Mouse (Mus musculus): ENCODE data around the gene Gm20388. TPM values are rescaled to one million over a fixed set of nuclear protein-coding genes. Genes with fewer than 3 reads are reported as not detected.

The Gm20388 gene
- total RNA-seq, 1 experiment from 2014 or later = 35.7 TPM

- ATAC-seq (replicated peaks; ENCODE audit: low read depth, poor library complexity, severe bottlenecking) = no peak
These were observed 3056.0 kb downstream of the Gm20388 start for GRCm38 (mm10) chr8:122966638-122967037.

DNA sequence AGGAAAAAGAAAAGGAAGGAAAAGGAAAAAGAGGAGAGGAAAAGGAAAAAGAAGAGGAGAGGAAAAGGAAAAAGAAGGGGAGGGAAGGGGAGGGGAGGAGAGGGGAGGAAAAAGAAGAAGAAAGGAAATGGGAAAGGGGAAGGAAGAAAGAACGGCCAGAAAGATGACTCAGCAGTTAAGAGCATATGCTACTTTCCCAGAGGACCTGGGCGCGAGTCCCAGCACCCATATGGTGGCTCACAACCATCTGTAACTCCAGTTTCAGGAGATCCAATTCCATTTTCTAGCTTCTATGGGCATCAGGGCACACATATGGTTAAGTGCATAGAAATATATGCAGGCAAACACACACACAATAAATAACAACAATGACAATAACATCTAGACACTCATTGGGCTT is 3057.5 kb downstream of the Gm20388 start:
- no peak for ATAC-seq (replicated peaks; ENCODE audit: low read depth, poor library complexity, severe bottlenecking)

DNA sequence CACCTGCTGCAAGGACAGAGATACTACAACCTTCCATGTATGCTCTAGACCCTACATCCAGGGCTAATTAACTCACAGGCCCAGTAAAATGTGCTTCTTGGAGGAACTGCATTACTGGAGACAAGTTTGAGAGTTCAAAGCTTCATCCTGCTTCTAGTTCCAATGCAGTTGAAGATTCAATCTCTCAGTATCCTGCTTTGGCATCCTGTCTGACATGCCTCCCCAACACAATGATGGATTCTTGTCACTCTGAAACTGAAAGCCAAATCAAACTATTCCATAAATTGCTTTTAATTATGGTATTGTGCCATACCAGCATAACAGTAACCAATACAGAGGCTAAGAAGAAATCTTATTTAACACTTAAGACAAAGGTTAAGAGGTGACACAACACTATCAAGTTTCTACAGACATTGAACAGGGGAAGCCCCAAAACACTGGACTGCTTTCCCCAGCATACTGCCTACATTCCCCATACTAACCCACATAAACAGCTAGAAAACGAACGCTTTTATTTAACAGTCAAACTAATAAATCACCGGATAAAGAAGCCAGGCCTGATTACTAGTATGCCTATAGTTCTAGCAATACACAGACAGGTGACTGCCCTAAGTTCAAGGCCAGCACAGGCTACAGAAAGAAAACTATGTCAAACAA is 3059.5 kb downstream of the Gm20388 start:
- ATAC-seq (replicated peaks; ENCODE audit: low read depth, poor library complexity, severe bottlenecking) = no peak

DNA sequence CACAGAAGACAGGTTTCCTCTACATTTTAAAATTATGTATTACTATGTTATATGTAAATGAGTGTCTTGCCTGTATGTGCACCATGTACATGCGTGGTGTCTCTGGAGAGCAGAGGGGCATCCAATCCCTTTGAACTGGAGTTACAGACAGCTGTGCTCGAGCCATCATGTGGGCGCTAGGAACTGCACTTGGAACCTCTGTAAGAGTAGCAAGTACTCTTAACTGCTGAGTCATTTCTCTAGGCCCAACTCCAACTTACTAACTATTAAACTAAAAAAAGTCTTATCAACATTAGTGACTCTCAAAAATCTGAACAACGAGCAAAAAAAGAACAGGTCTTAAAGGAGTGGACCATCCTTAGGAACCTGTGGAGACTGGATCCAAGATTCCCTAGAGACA is 3065.4 kb downstream of the Gm20388 start:
- ATAC-seq (replicated peaks; ENCODE audit: low read depth, poor library complexity, severe bottlenecking) = no peak

- ATAC-seq (replicated peaks; ENCODE audit: low read depth, poor library complexity, severe bottlenecking) = peak; percentile 67
These were observed 3068.8 kb downstream of the Gm20388 start for GRCm38 (mm10) chr8:122979424-122979823.

DNA sequence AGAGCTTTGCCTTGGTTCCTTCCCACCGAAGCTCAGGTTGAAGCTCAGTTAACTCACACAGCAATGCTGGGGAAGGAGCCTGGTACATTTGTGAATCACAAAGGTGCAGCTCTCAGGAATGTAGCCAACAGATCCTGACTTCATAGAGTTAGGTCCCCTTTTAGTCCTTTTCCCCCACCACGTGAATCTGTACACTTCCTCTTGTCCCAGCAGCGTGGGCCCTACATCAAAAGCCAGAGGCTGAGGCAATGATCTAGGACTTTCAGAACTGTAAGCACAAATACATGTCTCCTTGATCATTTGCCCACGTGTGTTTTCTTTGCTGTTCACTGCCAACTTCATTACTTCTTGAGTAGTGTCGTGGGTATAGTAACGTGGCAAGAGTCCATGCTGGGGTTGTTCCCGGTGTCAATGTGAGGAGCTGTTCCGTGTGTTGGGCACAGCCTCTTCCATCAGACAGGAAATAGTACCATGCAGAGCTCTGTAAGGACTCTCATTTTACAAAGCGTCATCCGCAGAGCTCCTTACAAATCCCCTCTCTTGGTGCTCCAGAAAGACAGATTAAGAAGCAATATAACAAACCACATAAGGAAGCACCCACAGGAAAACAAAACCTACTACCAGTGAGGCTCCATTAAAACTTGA is 3069.3 kb downstream of the Gm20388 start:
- ATAC-seq (replicated peaks; ENCODE audit: low read depth, poor library complexity, severe bottlenecking) = no peak; the same call in 1 of the 2 replicates

DNA sequence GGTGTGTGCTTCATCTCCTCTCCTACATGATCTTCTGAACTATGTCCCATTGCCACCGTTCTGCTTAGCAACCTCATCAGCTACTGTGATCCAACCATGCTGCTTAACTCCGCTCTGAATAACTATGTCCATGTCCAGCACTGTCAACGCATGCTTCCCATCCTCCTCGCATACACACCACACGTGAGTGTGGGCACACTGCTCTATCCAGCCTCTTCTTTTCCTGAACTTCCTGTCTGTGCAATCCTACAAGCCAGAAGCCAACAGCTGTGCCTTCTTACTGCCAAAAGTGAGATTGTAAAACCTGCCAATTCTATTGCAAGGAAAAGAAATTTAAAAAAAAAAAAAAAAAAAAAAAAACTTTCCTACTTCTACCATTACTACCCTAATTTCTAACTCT is 3071.0 kb downstream of the Gm20388 start:
- ATAC-seq (replicated peaks; ENCODE audit: low read depth, poor library complexity, severe bottlenecking) = no peak

GRCm38 (mm10) chr8:122983178-122983942 is 3072.7 kb downstream of the Gm20388 start:
- peak; percentile 32; the same call in 1 of the 2 replicates for ATAC-seq (replicated peaks; ENCODE audit: low read depth, poor library complexity, severe bottlenecking)

- ATAC-seq (replicated peaks; ENCODE audit: low read depth, poor library complexity, severe bottlenecking) = no peak
These were observed 3073.5 kb downstream of the Gm20388 start for GRCm38 (mm10) chr8:122984175-122984574.

GRCm38 (mm10) chr8:122986501-122987184 is 3076.0 kb downstream of the Gm20388 start:
- ATAC-seq (replicated peaks; ENCODE audit: low read depth, poor library complexity, severe bottlenecking) = no peak

- peak; percentile 34; the same call in 1 of the 2 replicates for ATAC-seq (replicated peaks; ENCODE audit: low read depth, poor library complexity, severe bottlenecking)
These were observed 3076.6 kb downstream of the Gm20388 start for GRCm38 (mm10) chr8:122987255-122987654.

GRCm38 (mm10) chr8:122988955-122989354 is 3078.3 kb downstream of the Gm20388 start:
- ATAC-seq (replicated peaks; ENCODE audit: low read depth, poor library complexity, severe bottlenecking) = peak; percentile 59

GRCm38 (mm10) chr8:122989976-122990375 is 3079.3 kb downstream of the Gm20388 start:
- ATAC-seq (replicated peaks; ENCODE audit: low read depth, poor library complexity, severe bottlenecking) = no peak

DNA sequence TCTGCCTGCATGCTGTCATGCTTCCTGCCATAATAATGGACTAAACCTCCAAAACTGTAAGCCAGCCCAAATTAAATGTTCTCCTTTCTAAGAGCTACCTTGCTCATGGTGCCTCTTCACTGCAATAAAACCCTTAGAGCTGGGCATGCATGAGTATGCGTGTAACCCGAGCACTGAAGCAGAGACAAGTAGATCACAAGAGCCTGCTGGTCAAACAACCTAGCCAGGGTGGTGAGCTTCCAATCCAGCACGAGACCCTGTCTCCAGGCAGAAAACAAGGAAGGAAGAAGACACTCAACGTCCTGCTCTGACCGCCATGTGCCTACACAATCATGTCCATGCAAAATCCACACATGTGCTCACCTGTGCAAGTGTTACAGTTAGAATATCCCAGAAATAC is 3080.7 kb downstream of the Gm20388 start:
- ATAC-seq (replicated peaks; ENCODE audit: low read depth, poor library complexity, severe bottlenecking) = no peak

DNA sequence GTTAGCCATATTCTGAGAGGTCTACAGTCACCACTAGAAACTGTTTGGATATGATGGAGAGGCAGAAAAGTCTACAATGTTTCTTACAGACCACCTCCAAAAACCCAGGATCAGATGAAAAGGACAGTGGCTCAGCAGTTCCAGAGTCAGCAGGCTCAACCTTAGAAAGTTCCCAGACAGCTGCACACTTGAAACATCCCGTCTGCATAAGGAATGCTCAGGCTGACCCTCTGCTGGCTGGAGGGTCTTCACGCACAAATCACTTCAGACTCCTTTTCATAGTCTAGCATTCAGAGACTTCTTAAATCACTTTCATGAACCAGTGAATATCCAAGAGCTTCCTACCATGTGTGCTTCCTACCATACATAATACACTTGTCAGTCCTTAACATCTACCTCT is 3081.7 kb downstream of the Gm20388 start:
- ATAC-seq (replicated peaks; ENCODE audit: low read depth, poor library complexity, severe bottlenecking) = no peak

- ATAC-seq (replicated peaks; ENCODE audit: low read depth, poor library complexity, severe bottlenecking) = 0 out of 2 replicates have a peak, but pooled peaks have one; percentile 19
These were observed 3082.4 kb downstream of the Gm20388 start for GRCm38 (mm10) chr8:122993031-122993430.

- no peak for ATAC-seq (replicated peaks; ENCODE audit: low read depth, poor library complexity, severe bottlenecking)
These were observed 3083.1 kb downstream of the Gm20388 start for GRCm38 (mm10) chr8:122993740-122994139.

DNA sequence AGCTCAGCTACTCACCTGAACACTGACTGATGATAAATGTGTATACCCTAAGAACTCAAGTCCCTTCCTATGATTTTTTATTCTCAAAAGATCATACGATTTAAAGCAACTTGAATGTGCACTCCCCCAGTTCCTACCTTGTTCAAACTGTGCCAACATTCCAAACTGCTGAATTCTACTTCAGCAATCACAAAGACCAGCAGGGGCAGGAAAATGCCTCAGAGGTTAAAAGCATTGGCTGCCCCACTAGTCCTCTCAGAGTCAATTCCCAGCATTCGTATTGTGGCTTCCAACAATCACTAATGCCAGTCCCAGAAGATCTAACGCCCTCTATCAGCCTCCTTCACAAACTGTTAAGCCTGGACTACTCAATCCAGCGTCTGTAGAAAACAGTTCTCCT is 3087.3 kb downstream of the Gm20388 start:
- no peak for ATAC-seq (replicated peaks; ENCODE audit: low read depth, poor library complexity, severe bottlenecking)

- peak; percentile 57 for ATAC-seq (replicated peaks; ENCODE audit: low read depth, poor library complexity, severe bottlenecking)
These were observed 3089.7 kb downstream of the Gm20388 start for GRCm38 (mm10) chr8:123000311-123000710.

All from common myeloid progenitor, adult 5-6 weeks (primary cell).